Mouse (Mus musculus): ENCODE data around the gene Syn3.

- TF ChIP-seq GATA1 (IDR thresholded peaks at IDR 0.05; ENCODE audit: borderline replicate concordance, low read length) (no peak), FLI1 (IDR thresholded peaks at IDR 0.05; ENCODE audit: low read length) (no peak)
Measured at GRCm38 (mm10) chr10:86485971-86486370, 12.7 kb downstream of the Syn3 start.
